Mouse (Mus musculus): ENCODE measurements at regions not wholly inside any gene's neighbourhood (a gene's known extent, or its start where the extent isn't known, plus 50 kb on each side); places are given as distances from the start of the nearest gene placed in this dataset.

DNA sequence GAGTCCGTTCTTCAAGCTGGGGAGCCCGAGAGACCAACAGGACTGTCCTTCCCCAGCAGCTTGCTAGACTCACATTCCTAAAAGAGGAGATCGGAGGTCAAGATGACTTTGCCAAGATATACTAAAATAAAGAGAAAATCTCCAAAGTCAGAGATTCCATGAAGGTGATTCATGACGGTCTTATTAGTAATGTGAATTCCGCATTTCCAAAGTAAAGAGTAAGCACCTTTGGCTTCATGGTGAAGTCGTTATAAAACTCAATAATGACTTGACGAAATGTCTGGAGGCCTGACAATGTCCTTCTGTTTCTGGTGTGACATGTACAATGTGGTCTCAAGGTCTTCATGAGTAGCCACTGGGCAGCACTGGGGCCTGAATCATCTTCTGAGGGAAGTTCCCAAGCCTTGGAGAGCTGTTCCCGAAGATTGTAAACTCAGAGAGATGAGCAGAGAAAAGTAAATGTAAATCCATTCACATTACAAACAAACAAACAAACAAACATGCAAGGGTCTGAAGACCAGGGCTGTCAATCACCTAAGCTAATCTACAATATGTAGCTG, 157.7 kb downstream of the Cog6 start:
- no peak for DNase-seq

DNA sequence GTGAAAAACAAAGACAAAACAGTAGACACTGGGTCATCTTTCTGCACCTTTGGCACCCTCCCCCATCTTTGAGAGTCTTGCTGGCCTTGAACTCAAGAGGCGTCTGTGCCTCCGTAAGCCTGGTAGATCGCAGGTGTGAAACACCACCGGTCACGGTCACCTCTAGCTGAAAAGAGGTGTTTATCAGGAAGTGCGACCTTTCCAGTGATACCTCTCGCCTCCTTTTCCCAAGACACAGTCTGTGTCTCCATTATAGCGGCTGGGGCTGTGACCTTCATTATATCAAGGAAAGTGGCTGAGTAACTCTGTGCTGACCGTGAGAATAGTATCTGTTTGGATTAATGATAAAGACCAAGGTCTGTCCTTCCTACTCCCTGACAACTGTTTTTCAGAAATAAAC, 158.8 kb downstream of the Cog6 start:
- DNase-seq, result no peak

DNA sequence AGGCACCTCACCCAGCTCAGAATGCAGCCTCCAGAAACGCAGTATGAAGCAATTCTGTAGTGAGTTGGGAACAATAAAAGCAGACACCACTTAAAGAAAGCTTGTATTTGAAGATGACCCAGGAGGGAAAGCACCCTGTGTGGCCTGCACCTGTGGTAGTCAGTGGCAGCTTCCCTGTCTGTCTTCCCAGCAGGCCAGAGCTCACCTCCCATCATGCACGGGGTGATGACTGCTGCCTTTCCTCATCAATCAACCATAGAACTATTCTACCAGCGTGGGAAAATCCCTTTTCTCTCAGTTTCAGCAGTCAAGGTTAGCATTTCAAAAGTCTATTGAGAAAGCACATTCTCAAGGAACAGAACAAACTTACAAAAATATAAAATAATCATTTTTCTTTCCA, 160.0 kb downstream of the Cog6 start:
- DNase-seq, result no peak

DNA sequence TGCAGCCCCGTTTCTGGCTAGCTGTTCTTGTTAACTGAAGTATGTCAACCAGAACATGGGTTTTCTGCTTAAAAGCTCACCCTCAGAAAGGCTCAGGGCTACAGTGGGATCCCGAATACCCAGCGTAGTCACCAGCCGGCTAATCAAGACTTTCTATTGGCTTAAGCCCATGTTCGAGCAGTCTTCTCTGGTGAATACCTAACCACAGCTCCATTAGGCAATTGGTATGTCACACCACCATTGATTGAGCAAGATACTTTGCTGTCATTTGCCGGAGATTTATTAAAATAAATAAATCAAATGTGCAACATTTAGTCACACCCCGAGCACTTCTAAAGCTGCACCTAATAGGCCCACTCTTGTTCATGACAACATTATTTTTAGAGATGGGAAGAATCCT, 162.5 kb downstream of the Cog6 start:
- no peak for DNase-seq

DNA sequence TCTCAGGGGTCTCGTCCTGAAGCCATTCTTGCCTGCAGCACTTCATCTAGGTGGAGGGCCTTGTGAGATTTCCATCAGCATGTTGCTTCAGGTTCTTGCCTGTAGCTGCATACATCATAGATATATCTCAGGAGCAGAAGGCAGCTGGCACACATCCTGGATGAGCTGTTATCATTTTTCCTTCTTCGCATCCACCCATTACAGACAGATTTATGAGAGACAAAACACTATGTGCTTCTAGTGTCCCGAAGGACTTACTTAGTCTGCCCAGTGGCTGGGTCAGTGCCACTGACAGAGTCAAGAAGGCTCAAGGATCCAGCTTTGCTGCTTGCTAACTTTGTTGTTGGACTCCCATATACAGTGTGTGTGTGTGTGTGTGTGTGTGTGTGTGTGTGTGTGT, 163.9 kb downstream of the Cog6 start:
- no peak for DNase-seq

DNA sequence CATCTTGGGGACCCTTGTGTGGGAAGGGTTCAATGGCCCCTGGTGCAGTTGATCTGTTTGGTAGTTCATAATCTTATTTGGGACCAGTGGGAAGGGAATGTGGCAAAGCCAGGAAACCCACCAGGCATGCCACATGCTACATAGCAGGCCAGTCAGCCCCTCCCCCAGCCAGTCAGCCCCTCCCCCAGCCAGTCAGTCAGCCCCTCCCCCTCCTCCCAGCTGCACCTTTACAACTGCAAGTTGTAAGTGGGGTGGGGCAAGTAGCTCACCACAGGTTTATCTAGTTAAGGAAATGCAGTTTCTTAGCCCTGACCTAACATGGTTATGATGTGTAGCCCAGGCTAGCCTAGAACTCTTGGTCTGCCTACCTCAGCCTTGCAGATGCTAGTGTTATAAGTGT, 171.9 kb downstream of the Cog6 start:
- no peak for DNase-seq

DNA sequence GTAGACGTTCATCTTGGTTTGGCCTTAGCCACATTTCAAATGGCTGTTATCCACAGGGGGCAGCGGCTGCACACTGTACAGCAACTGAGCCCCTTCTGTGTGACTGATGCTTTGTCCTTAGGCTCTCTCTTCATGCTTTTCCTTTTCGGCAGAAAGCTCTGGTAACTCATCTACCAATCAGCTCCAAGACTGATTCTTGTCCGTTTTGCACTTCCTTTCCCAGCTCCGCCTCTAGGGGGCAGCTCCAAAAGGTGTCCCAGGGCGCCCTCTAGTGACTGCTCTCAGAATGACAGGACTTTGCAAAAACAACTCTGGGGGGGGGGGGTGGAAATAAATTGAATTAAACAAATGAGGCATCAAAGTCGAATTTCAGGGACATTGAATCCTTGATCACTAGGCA, 173.0 kb downstream of the Cog6 start:
- DNase-seq, result peak; percentile 74 to 80

DNA sequence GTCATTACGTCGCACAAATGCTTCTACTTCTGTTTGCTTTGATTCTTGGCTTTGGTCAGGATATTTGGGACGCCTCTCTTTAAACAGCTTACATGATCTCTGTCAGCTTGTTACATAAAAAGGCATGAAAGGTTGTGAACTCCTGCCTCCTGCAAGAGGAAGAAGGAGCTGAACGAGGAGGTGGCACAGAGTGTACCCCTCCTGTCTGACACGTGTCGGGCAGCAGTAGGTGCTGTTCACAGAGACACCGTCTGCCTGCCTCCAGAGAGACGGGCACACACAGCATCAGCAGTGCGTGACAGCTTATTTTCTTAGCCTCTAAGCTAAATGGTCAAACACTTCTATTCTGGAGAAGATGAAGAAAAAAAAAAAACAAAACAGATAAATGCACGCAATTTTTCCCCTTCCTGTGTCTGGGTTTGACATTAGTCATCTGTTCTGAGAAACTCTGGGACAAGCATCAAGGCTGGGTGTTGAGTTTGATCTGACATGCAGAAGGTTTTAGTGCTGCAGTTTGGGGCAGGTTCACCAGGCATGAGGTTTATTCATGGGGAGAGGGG, 174.1 kb downstream of the Cog6 start:
- DNase-seq, result no peak

DNA sequence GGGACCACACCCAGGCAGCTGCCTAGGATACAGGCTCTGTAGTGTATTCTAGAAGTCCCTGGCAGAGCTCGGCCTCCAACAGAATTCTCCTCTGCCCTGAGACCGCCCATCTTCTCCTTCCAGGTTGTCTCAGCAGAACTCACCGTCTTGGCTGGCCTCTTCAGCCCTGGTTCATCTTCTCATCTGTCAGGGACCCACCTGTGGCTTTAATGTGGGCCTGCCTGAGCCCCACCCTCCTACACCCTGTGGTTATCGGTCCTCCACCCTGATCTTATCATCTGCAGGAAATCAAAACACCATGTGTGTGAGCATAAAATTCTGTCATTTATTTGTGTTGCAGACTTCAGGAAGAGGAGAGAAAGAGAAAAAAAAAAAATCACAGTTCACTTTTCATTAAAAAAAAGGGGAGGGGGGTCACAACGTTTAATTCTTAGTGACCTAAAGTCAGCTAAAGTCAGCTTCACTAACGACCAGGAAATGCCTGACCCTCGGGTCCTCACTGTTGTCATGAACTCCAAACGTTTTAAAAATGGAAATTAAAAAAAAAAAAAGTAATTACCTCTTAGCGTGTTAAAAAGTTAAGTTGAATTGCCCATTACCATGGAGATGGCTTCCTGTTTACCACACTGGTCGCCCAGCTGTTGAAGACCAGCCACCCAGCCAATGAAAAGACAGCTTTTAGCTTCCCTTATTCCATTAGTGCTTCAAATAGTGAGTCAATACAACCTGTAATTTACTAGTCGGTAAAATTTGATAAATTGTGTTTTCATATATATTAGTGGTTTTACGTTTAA, 176.7 kb downstream of the Cog6 start:
- DNase-seq, result no peak

DNA sequence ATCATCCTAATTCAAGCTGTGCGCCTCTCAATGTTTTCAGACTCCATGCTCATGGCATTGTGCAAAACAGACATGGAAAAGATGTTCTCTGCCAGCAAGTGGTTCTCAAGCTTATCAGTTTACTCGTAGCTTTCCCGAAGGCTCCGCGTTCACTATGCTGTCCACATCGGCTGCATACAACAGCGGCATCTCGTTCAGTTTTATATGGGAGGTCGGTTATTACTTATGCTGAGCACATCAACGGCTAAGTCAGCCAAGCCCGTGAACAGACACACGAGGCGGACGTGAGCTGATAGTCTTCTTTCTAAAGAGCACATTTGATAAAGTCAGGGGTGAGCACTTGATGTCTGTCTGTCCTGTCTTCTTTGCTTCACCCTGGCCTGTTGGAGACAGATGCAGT, 179.0 kb downstream of the Cog6 start:
- DNase-seq, result no peak

DNA sequence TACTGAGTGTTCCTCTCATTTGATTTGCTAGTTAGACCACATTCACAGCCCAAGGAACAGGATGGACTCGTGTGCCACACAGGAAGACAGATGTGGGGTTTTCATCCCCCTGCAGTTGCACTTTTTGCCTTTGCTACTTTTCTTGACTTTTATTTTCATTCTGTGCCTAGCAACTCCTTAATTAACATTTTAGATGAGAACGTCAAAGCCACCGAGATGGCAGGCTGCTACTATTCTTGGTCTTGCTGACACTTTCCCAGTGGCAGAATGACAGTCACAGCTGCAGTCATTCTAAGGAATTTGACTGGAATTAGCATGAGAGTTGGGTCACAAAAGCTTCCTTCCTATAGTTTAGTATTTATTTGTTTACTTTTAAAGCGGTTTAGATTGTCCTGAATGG, 179.5 kb downstream of the Cog6 start:
- no peak for DNase-seq

DNA sequence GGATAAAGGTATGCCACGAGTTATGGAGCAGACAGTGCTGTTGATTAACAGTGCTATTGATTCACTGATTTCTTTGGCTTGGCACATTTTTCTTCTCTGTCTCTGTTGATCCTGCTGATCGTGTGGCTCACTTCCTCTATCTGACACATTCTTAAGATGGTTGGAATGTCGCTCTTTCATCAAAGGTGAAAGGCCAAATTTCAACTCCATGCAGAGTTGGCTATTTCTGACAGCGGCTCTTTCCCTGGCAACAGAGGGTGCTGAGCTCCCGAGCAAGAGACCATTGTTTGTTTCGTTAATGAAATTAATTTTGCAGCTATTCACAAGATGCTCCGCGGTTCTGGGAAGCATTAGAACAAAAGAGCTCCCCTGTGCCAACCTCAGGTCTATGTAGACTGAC, 180.3 kb downstream of the Cog6 start:
- no peak for DNase-seq

DNA sequence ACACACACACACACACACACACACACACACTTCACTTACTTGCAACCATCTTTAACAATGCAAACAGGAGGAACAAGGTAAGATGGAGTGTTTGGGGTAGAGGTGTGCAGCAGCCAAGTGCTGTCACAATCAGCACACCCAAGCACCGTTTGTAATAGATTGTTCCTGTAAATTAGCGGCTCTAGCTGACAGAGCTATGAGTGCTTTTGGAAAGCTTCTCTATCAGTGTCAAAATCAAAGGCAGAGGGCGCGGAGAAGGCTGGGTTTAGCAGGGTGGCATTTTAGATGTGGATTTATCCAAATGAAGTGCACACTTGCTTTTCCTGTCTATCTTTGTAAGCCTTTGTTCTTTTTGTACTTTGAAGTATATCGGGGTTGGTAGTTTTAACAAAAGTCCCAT, 184.6 kb downstream of the Cog6 start:
- DNase-seq, result no peak

DNA sequence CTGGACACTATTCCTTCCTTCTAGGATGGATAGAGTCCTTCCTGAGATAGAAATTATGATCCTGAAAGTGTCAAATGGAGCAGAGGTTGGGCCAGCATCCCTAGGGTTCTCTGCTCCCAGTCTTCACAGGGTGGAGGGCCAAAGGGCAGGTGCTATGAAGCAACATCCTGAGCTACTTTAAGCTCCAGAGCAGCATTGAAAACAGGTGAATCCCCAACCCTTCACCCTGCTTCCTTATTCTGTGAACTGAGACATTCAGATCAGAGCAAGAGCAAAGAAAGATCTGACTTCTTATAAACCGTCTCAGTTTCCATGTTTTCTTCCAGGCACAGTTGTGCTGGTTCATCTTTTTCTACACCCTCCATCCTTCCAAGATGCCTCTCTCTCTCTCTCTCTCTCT, 185.1 kb downstream of the Cog6 start:
- no peak for DNase-seq

DNA sequence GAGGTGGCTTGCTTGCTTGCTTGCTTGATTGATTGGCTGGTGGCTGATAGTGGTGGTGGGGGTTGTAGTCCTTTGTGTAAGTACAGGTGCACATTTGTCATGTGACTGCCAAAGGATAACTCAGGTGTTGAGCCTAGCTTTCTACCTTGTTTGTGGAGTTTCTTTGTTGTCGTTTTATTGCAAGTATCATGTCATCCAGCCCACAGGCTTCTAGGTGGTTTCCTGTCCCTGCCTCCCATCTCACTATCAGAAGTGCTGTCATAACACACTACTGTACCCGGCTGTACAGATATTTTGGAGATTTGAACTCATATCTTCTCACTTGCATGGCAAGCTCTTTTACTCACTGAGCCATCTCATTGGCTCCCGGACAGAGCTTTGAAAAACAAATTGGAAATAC, 186.9 kb downstream of the Cog6 start:
- no peak for DNase-seq

DNA sequence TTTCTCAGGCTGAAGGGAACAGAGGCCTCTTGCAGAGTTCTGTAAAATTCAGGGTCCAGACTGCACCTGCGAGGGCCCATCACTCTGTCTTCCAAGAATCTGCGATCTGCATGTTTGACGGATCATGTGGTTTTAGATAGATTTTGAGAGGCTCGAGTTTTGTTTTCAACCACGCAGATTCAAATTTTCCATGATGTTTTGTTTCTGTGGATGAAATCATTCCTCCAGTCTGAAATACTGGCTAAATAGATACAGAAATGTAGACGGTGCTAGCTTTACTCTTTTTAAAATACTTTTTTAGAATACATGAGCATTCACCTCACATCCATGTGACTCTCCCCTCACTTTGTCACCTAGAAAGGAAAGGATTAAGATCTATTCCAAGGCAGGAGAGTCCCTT, 188.0 kb downstream of the Cog6 start:
- DNase-seq, result no peak

DNA sequence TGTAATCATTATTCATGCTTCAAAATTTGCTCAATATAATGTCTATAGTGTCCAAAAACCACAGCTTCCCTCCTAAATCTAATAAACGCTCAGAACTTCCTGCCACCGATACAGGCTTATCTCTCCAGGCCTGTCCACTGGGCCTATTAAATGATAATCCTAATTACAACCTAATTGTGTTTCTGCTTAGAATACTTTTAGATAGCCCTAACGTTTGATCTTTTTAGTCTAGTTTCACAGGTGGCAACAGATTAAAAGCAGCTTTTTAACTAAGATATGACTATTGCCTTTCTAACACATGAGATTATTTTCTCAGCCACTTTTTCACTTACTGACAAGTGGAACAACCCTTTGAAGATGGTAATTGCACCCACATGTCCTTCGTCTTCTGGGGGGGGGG, 188.6 kb downstream of the Cog6 start:
- DNase-seq, result no peak

DNA sequence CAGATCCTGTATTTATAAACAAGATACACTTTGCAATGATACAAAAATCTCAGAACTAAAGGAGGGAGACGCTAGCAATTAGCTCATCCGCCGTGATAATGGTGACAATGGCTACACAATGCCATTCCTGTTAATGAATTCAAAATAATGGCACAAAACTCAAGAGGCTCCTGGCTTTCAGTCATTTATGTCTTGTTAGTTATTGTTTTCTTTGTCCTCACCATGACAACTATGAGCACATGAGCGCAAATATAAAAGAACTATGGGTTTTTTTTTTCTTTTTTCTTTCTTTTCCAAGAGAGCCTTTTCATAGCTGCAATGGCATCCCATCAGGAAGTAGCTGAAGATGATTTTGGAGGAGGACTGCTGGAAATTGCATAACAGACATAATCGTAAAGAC, 194.2 kb downstream of the Cog6 start:
- no peak for DNase-seq

DNA sequence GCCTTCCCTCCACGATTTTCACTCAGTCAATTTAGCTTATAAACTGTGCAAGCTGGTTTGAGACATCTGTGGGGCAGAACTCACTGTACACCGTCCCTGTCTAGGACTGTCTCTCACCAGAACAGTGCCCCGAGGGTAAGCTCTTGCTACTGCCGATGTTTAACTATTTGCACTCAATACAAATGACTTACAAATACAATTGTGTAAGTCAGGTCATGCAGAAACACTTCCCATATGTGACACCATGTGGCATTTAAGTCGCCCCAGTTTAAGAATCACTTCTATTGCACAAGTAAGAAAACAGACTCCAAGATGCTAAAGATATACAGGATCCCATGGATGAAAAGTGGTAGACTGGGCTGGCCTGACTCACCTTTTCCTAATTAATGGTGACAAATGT, 195.6 kb downstream of the Cog6 start:
- DNase-seq, result no peak

DNA sequence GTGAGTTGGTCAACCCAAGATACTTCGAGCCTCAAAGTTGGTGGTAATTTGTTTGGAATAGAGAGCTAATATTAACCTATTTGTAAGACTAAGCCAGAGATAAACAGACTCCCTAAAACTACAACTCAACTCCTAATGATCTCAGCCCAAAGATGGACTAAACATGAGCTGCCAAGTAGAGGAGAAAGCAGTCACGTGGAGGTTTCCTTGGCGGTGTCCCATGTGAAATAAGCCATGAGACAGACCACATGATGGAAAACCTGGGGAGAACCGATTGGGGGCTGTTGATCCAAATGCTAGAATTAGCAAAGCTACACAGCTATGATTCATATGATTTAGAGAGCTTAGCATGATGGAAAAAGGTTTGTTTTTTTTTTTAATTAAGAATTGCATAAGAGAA, 198.6 kb downstream of the Cog6 start:
- no peak for DNase-seq

DNA sequence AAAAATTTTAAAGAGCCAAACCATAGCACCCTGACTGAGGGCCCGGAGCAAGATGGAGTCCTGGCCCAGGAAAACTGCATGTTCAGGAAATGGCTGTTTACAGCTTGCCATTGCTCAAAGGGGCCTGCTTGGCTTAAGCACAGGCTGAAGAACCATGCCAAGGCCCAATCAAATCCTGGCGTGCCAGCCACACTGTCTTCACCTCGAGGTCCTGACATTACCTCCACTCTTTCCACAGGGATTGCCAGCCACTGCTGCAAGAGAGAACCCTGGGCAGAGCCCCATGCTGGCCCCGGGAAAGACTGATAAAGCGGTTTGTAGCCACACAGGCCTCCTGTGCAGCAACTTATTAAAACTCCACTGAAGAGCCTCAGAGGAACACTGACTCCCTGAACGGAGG, 199.6 kb downstream of the Cog6 start:
- no peak for DNase-seq

DNA sequence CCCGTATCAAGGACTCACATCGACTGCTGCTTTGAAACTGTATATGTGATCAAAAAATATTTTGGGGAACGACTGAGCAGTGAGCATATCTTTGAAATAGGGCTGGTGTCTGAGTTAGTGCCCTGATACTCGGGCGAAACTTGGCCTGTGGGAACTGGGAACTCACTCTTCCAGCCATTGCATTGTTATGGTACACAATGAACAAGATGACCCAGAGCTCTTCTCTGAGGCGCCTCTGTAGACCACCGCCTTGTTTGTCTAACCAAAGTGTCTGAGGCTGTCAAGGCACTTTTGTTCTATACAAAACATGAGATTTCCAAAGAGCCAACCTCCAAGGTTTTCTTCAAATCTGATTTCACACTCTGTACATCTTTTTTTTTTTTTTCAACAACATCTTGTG, 201.5 kb downstream of the Cog6 start:
- no peak for DNase-seq

DNA sequence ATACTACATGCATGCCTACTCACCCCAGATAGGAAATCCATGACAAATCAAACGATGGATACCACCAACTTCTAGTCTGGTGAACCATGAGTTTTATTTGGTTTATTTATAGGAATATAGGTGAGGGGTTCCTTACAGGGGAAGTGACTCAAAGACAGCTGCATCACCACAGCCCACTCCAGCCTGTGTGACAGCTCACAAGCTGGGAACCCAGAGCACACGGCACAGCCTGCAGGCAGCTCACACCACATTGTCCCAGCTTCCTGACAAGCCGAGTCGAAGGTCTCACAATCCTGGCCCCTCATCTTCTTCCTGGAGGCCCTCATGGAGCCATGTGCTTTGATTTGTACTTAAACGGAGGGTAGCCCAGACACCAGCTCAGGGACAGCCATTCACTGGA, 214.7 kb downstream of the Cog6 start:
- DNase-seq, result no peak

DNA sequence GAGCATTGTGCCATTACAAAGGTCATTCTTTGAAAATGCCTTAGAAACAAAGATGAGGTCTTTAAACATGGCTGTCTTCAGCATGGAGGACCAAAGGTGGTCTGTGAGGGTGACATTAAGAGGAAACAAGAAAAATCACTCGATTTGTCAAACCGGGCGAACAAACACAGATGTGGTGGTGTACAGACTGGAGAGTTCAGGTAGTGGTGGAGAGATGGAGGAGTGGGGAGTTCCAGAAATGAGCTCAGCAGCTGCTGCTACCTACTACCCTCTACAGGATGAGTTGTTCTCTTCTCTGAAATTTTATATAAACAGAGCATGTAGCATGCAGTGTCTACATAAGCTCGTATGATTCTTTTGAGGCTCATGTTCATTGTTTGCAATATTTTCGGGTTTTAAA, 215.6 kb downstream of the Cog6 start:
- DNase-seq, result no peak

DNA sequence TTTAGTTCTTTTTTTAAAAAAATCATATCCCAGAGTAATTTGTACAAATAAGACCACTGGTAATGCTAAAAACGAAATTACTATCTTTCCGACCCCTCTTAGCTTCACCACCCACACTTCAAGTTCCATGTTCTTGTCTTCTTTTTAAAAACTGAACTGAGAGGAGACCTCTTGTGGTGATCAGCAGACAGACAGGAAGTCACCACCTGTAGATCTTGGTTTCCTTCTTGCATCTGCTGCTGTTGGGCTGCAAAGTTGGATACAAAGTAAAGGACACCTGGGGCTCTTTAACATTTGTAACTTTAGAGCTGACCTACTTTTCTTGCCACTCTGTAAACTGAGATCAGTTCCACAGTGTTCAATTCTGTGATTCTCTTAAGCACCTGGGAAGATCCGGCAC, 216.4 kb downstream of the Cog6 start:
- DNase-seq, result no peak

All from cerebellum, postnatal 36 days (tissue).